Mouse (Mus musculus) midbrain, embryonic 12.5 days (tissue): ENCODE measurements around the gene Scyl2. TPM values are rescaled to one million over a fixed set of nuclear protein-coding genes. Genes with fewer than 3 reads are reported as not detected.

Experiments
- ATAC-seq: fragments of 200-750 bp; cut with Nextera tagmentation; 2 replicates; pipeline ENCODE4 v1.8.0; 2017; ENCODE audit warnings: low read depth, moderate TSS enrichment, moderate library complexity; ENCODE audit not compliant: low FRiP score
- H3K27ac ChIP-seq: fragments of 300-500 bp; sonication (generic); replicated peaks from 2 replicates; pipeline ENCODE4 v1.5.1; 2016; ENCODE audit warnings: mild to moderate bottlenecking
- H3K27me3 ChIP-seq: fragments of 300-500 bp; sonication (generic); 2 replicates; pipeline ENCODE4 v1.6.1; 2016; ENCODE audit warnings: mild to moderate bottlenecking
- H3K36me3 ChIP-seq: fragments of 300-500 bp; sonication (generic); 2 replicates; pipeline ENCODE4 v1.6.1; 2016
- H3K4me1 ChIP-seq: fragments of 300-500 bp; sonication (generic); 2 replicates; pipeline ENCODE4 v1.6.1; 2016
- H3K4me2 ChIP-seq: fragments of 300-500 bp; sonication (generic); replicated peaks from 2 replicates; pipeline ENCODE4 v1.6.1; 2016; ENCODE audit warnings: mild to moderate bottlenecking, moderate library complexity
- H3K4me3 ChIP-seq: fragments of 300-500 bp; sonication (generic); 2 replicates; pipeline ENCODE4 v1.5.1; 2016; ENCODE audit warnings: mild to moderate bottlenecking
- H3K9ac ChIP-seq: fragments of 300-500 bp; sonication (generic); replicated peaks from 2 replicates; pipeline ENCODE4 v1.6.1; 2016; ENCODE audit warnings: mild to moderate bottlenecking, moderate library complexity
- H3K9me3 ChIP-seq: fragments of 300-500 bp; sonication (generic); 2 replicates; pipeline ENCODE4 v1.6.1; 2016; ENCODE audit warnings: mild to moderate bottlenecking
- WGBS: fragments of 180-500 bp; shearing (Covaris S2); methylation state at CpG from one replicate; pipeline ENCODE4 v1.1.7; 2016; 5-methylcytosine and 5-hydroxymethylcytosine counted together
- polyA plus RNA-seq: library from polyadenylated mRNA; unstranded; fragments of >200 nt; fragmentation: Nextera tagmentation; extraction: Ambion mirVana; gene quantifications from 2 replicates; pipeline ENCODE4 v1.2.1, GENCODE M21; 2016

The Scyl2 gene
- polyA plus RNA-seq: 13.5 and 13.9 TPM in 2 replicates

GRCm38 (mm10) chr10:89686139-89686808 lies at the start of gene Scyl2:
Gene Scyl2 (minus strand): TSS chr10:89686285.
- WGBS: 5% methylated on average over 31 of the region's 31 CpGs
- H3K27ac ChIP-seq: peak within 1 kb of the TSS; percentile 77

GRCm38 (mm10) chr10:89732001-89732794 lies 46.1 kb upstream of the Scyl2 start, which contains the start of gene Actr6:
Gene Actr6 (minus strand): TSS chr10:89732295.
- H3K9ac ChIP-seq: peak within 1 kb of the TSS; percentile 67
- no peaks in the 10 kb centered on the region for H3K9me3 ChIP-seq
- H3K4me3 ChIP-seq: peak within 1 kb of the TSS; percentile 70
- H3K27me3 ChIP-seq: no peaks in the 10 kb centered on the region
- H3K4me2 ChIP-seq: peak within 1 kb of the TSS; percentile 58
- ATAC-seq: peak; percentile 100
- H3K36me3 ChIP-seq: peaks cover under 1% of the 10 kb centered on the region; the same call in 1 of the 2 replicates
- WGBS: 1% methylated on average over 49 of the region's 49 CpGs
- H3K27ac ChIP-seq: peak within 1 kb of the TSS; percentile 57; the same call in 1 of the 2 replicates
- peaks cover 16% of the 10 kb centered on the region for H3K4me1 ChIP-seq

More at GRCm38 (mm10) chr10:89686139-89686808, at the start of gene Scyl2:
- Histone ChIP-seq H3K27me3 (peaks cover 4% of the 10 kb centered on the region; the same call in 1 of the 2 replicates), H3K4me2 (peak within 1 kb of the TSS; percentile 89), H3K4me1 (peaks cover 18% of the 10 kb centered on the region), H3K9me3 (no peaks in the 10 kb centered on the region), H3K4me3 (peak within 1 kb of the TSS; percentile 100), H3K36me3 (0 out of 2 replicates have a peak, but pooled peaks cover 5% of the 10 kb centered on the region), H3K9ac (peak within 1 kb of the TSS; percentile 97)
- ATAC-seq: peak; percentile 99

- no peaks in the 10 kb centered on the region for H3K9me3 ChIP-seq
- H3K9ac ChIP-seq: peak overlapping the region; percentile 67
- peak overlapping the region; percentile 58 for H3K4me2 ChIP-seq
- 13% methylated on average over 5 of the region's 5 CpGs for WGBS
- H3K27ac ChIP-seq: no peak overlapping the region
- H3K4me3 ChIP-seq: peak overlapping the region; percentile 70
- no peaks in the 10 kb centered on the region for H3K27me3 ChIP-seq
- H3K36me3 ChIP-seq: peaks cover 6% of the 10 kb centered on the region; the same call in 1 of the 2 replicates
- peaks cover 16% of the 10 kb centered on the region for H3K4me1 ChIP-seq
- ATAC-seq: no peak
Measured at GRCm38 (mm10) chr10:89731341-89731740, 45.3 kb upstream of the Scyl2 start.

- Histone ChIP-seq H3K4me1 (peaks cover 16% of the 10 kb centered on the region), H3K27me3 (no peaks in the 10 kb centered on the region), H3K4me3 (no peak overlapping the region), H3K27ac (no peak overlapping the region), H3K9ac (no peak overlapping the region), H3K36me3 (peaks cover 15% of the 10 kb centered on the region), H3K4me2 (no peak overlapping the region), H3K9me3 (no peaks in the 10 kb centered on the region)
- ATAC-seq: no peak
- WGBS: 79% methylated on average over 6 of the region's 6 CpGs
Measured at GRCm38 (mm10) chr10:89730386-89730785, 44.3 kb upstream of the Scyl2 start.

- Histone ChIP-seq H3K27ac (no peak overlapping the region), H3K36me3 (peaks cover 47% of the 10 kb centered on the region), H3K9me3 (no peaks in the 10 kb centered on the region), H3K4me2 (no peak overlapping the region), H3K9ac (no peak overlapping the region), H3K4me3 (no peak overlapping the region), H3K4me1 (no peaks in the 10 kb centered on the region), H3K27me3 (no peaks in the 10 kb centered on the region)
- ATAC-seq: no peak
- whole genome bisulfite sequencing: 91% methylated on average over 14 of the region's 14 CpGs
Measured at GRCm38 (mm10) chr10:89722247-89723195, 36.4 kb upstream of the Scyl2 start.

- no peak overlapping the region for H3K4me2 ChIP-seq
- H3K9me3 ChIP-seq: no peaks in the 10 kb centered on the region
- H3K36me3 ChIP-seq: peaks cover 44% of the 10 kb centered on the region
- no peak overlapping the region for H3K9ac ChIP-seq
- no peak overlapping the region for H3K27ac ChIP-seq
- no peak overlapping the region for H3K4me3 ChIP-seq
- no peaks in the 10 kb centered on the region for H3K4me1 ChIP-seq
- H3K27me3 ChIP-seq: no peaks in the 10 kb centered on the region
- 97% methylated on average over 3 of the region's 3 CpGs for WGBS
- no peak for ATAC-seq
Measured at GRCm38 (mm10) chr10:89720796-89721195, 34.7 kb upstream of the Scyl2 start.

GRCm38 (mm10) chr10:89720252-89720651 lies 34.2 kb upstream of the Scyl2 start:
- Histone ChIP-seq H3K36me3 (peaks cover 44% of the 10 kb centered on the region), H3K9ac (no peak overlapping the region), H3K4me1 (no peaks in the 10 kb centered on the region), H3K27me3 (no peaks in the 10 kb centered on the region), H3K9me3 (no peaks in the 10 kb centered on the region), H3K4me3 (no peak overlapping the region), H3K4me2 (no peak overlapping the region), H3K27ac (no peak overlapping the region)
- ATAC-seq: no peak

GRCm38 (mm10) chr10:89714910-89715309 lies 28.8 kb upstream of the Scyl2 start:
- no peak overlapping the region for H3K27ac ChIP-seq
- no peak overlapping the region for H3K4me3 ChIP-seq
- 93% methylated on average over 10 of the region's 10 CpGs for WGBS
- no peak overlapping the region for H3K9ac ChIP-seq
- no peak for ATAC-seq
- no peaks in the 10 kb centered on the region for H3K4me1 ChIP-seq
- no peaks in the 10 kb centered on the region for H3K27me3 ChIP-seq
- no peaks in the 10 kb centered on the region for H3K9me3 ChIP-seq
- H3K4me2 ChIP-seq: no peak overlapping the region
- H3K36me3 ChIP-seq: peaks cover 48% of the 10 kb centered on the region

- Histone ChIP-seq H3K9me3 (no peaks in the 10 kb centered on the region), H3K4me2 (no peak overlapping the region; the same call in 1 of the 2 replicates), H3K27me3 (no peaks in the 10 kb centered on the region; the same call in 1 of the 2 replicates), H3K4me3 (no peak overlapping the region), H3K27ac (no peak overlapping the region), H3K36me3 (peaks cover 19% of the 10 kb centered on the region), H3K9ac (no peak overlapping the region), H3K4me1 (no peaks in the 10 kb centered on the region)
- 42% methylated on average over 10 of the region's 10 CpGs for WGBS
- ATAC-seq: peak; percentile 49
Measured at GRCm38 (mm10) chr10:89708720-89709119, 22.6 kb upstream of the Scyl2 start.

- Histone ChIP-seq H3K27ac (no peak overlapping the region), H3K9me3 (no peaks in the 10 kb centered on the region), H3K27me3 (no peaks in the 10 kb centered on the region; the same call in 1 of the 2 replicates), H3K36me3 (peaks cover 10% of the 10 kb centered on the region), H3K4me1 (no peaks in the 10 kb centered on the region), H3K9ac (no peak overlapping the region), H3K4me2 (no peak overlapping the region), H3K4me3 (no peak overlapping the region)
- WGBS: 87% methylated on average over 3 of the region's 3 CpGs
- no peak for ATAC-seq
Measured at GRCm38 (mm10) chr10:89707397-89707796, 21.3 kb upstream of the Scyl2 start.

GRCm38 (mm10) chr10:89703042-89703441 lies 17.0 kb upstream of the Scyl2 start:
- Histone ChIP-seq H3K27me3 (no peaks in the 10 kb centered on the region), H3K4me1 (no peaks in the 10 kb centered on the region), H3K36me3 (no peaks in the 10 kb centered on the region), H3K27ac (no peak overlapping the region), H3K4me2 (no peak overlapping the region), H3K9ac (no peak overlapping the region), H3K4me3 (no peak overlapping the region), H3K9me3 (no peaks in the 10 kb centered on the region)
- WGBS: 50% methylated on average over 5 of the region's 5 CpGs
- no peak for ATAC-seq
